Mouse (Mus musculus) CD4-positive, CD25-positive, alpha-beta regulatory T cell (primary cell): ENCODE measurements around the gene Mat2a. TPM values are rescaled to one million over a fixed set of nuclear protein-coding genes. Genes with fewer than 3 reads are reported as not detected.

Experiments used
- polyA plus RNA-seq: library from polyadenylated mRNA; unstranded; fragments of 100-300 nt; shearing (Covaris generic); gene quantifications from one replicate; pipeline ENCODE4 v1.2.1, GENCODE M21; 2017

Mat2a gene
- polyA plus RNA-seq: 336 TPM

GRCm38 (mm10) chr6:72439355-72440185 is at the start of gene Mat2a:
Gene Mat2a (minus strand): TSS chr6:72439558.

GRCm38 (mm10) chr6:72414076-72414756 is 25.1 kb downstream of the Mat2a start, which contains the start of gene Ggcx:
Gene Ggcx (plus strand): TSS chr6:72414308.

GRCm38 (mm10) chr6:72389941-72390771 is 49.2 kb downstream of the Mat2a start, which contains the start of gene Vamp8:
Gene Vamp8 (minus strand): TSS chr6:72390703.

Other genes with a start within 250 kb of the Mat2a start
- gene Atoh8, start 204.0 kb downstream of the Mat2a start, polyA plus RNA-seq: not detected
- not detected for gene Sftpb, start 134.9 kb downstream of the Mat2a start, polyA plus RNA-seq
- 46.8 TPM for gene Usp39, start 94.4 kb downstream of the Mat2a start, polyA plus RNA-seq
- gene 0610030E20Rik, start 92.2 kb downstream of the Mat2a start, polyA plus RNA-seq: 43.9 TPM
- 0.39 TPM for gene Tmem150a, start 84.1 kb downstream of the Mat2a start, polyA plus RNA-seq
- 129 TPM for gene Rnf181, start 72.6 kb downstream of the Mat2a start, polyA plus RNA-seq
- 44.8 TPM for gene Vamp5, start 59.1 kb downstream of the Mat2a start, polyA plus RNA-seq
- gene Vamp8, start 48.9 kb downstream of the Mat2a start, polyA plus RNA-seq: 219 TPM
- gene Ggcx, start 25.2 kb downstream of the Mat2a start, polyA plus RNA-seq: 12.9 TPM
- gene Sh2d6, start 82.1 kb upstream of the Mat2a start, polyA plus RNA-seq: not detected
- 536 TPM for gene Capg, start 104.8 kb upstream of the Mat2a start, polyA plus RNA-seq
- gene Elmod3, start 158.9 kb upstream of the Mat2a start, polyA plus RNA-seq: 20.3 TPM
- gene Retsat, start 158.9 kb upstream of the Mat2a start, polyA plus RNA-seq: 5.5 TPM
- gene Tgoln1, start 177.4 kb upstream of the Mat2a start, polyA plus RNA-seq: 101 TPM